Mouse (Mus musculus) intestine, postnatal 0 days (tissue): ENCODE data around the gene Gsk3b. TPM values are rescaled to one million over a fixed set of nuclear protein-coding genes. Genes with fewer than 3 reads are reported as not detected.

ENCODE experiments used
- ATAC-seq: fragments of 200-750 bp; cut with Nextera tagmentation; 2 replicates; pipeline ENCODE4 v1.8.0; 2017; ENCODE audit warnings: mild to moderate bottlenecking, moderate TSS enrichment, moderate library complexity
- H3K27ac ChIP-seq: fragments of 300-500 bp; sonication (generic); 2 replicates; pipeline ENCODE4 v1.5.1; 2014; ENCODE audit warnings: mild to moderate bottlenecking, low read depth, low read length, moderate library complexity
- H3K27me3 ChIP-seq: fragments of 300-500 bp; sonication (generic); replicated peaks from 2 replicates; pipeline ENCODE4 v1.6.1; 2014; ENCODE audit warnings: low read length, mixed read lengths; ENCODE audit not compliant: control insufficient read depth, insufficient read depth
- H3K36me3 ChIP-seq: fragments of 300-500 bp; sonication (generic); 2 replicates; pipeline ENCODE4 v1.6.1; 2014; ENCODE audit warnings: mild to moderate bottlenecking, moderate library complexity; ENCODE audit not compliant: control insufficient read depth, insufficient read depth
- H3K4me1 ChIP-seq: fragments of 300-500 bp; sonication (generic); replicated peaks from 2 replicates; pipeline ENCODE4 v1.6.1; 2014; ENCODE audit warnings: antibody characterized with exemption, low read length, mixed read lengths; ENCODE audit not compliant: control insufficient read depth, insufficient read depth
- H3K4me2 ChIP-seq: fragments of 300-500 bp; sonication (generic); replicated peaks from 2 replicates; pipeline ENCODE4 v1.6.1; 2014; ENCODE audit warnings: low read depth, mild to moderate bottlenecking, moderate library complexity
- H3K4me3 ChIP-seq: fragments of 300-500 bp; sonication (generic); 2 replicates; pipeline ENCODE4 v1.5.1; 2014; ENCODE audit warnings: low read depth, low read length
- H3K9ac ChIP-seq: fragments of 300-500 bp; sonication (generic); 2 replicates; pipeline ENCODE4 v1.6.1; 2014; ENCODE audit warnings: mild to moderate bottlenecking, low read depth, low read length
- H3K9me3 ChIP-seq: fragments of 300-500 bp; sonication (generic); 2 replicates; pipeline ENCODE4 v1.6.1; 2016; ENCODE audit warnings: mixed run types; ENCODE audit not compliant: control insufficient read depth
- CTCF ChIP-seq: sonication (generic); IDR thresholded peaks from 2 replicates; pipeline ENCODE4 v1.5.1; 2016; ENCODE audit warnings: low read depth, mild to moderate bottlenecking, control low read depth, antibody characterized with exemption, moderate library complexity
- WGBS: fragments of 180-500 bp; shearing (Covaris S2); extraction: QIAGEN DNeasy Blood & Tissue Kit; methylation state at CpG from one replicate; pipeline ENCODE4 v1.1.7; 2014; 5-methylcytosine and 5-hydroxymethylcytosine counted together
- polyA plus RNA-seq: library from polyadenylated mRNA; unstranded; fragments of >200 nt; fragmentation: Nextera tagmentation; extraction: Ambion mirVana; gene quantifications from 2 replicates; pipeline ENCODE4 v1.2.1, GENCODE M21; 2015

Gene Gsk3b
- polyA plus RNA-seq, 1 experiment from 2014 or later: 27.0 TPM

GRCm38 (mm10) chr16:38089447-38090170 is 808 bp downstream of the Gsk3b start:
- Histone ChIP-seq H3K4me1 (peaks cover 5% of the 10 kb centered on the region; the same call in 1 of the 2 replicates), H3K4me3 (peak overlapping the region; percentile 98), H3K27ac (peak overlapping the region; percentile 100), H3K36me3 (no peaks in the 10 kb centered on the region), H3K9me3 (no peaks in the 10 kb centered on the region), H3K4me2 (peak overlapping the region; percentile 76), H3K9ac (peak overlapping the region; percentile 96), H3K27me3 (no peaks in the 10 kb centered on the region)
- no peak; the same call in 1 of the 2 replicates for ATAC-seq
- TF ChIP-seq CTCF: no peak
- 0% methylated on average over 72 of the region's 76 CpGs for WGBS

GRCm38 (mm10) chr16:38090341-38091005 is 1.7 kb downstream of the Gsk3b start:
- Histone ChIP-seq H3K4me1 (peaks cover 7% of the 10 kb centered on the region; the same call in 1 of the 2 replicates), H3K9me3 (no peaks in the 10 kb centered on the region), H3K27ac (peak overlapping the region; percentile 100; the same call in 1 of the 2 replicates), H3K4me3 (peak overlapping the region; percentile 98), H3K27me3 (no peaks in the 10 kb centered on the region), H3K36me3 (no peaks in the 10 kb centered on the region), H3K4me2 (peak overlapping the region; percentile 76), H3K9ac (peak overlapping the region; percentile 96)
- ATAC-seq: no peak
- no peak for TF ChIP-seq CTCF
- under 1% methylated on average over 17 of the region's 17 CpGs for WGBS

GRCm38 (mm10) chr16:38091041-38091440 is 2.2 kb downstream of the Gsk3b start:
- Histone ChIP-seq H3K9ac (peak overlapping the region; percentile 96), H3K27me3 (no peaks in the 10 kb centered on the region), H3K4me2 (peak overlapping the region; percentile 76), H3K4me1 (peaks cover 11% of the 10 kb centered on the region; the same call in 1 of the 2 replicates), H3K27ac (no peak overlapping the region), H3K9me3 (no peaks in the 10 kb centered on the region), H3K36me3 (no peaks in the 10 kb centered on the region), H3K4me3 (peak overlapping the region; percentile 98)
- TF ChIP-seq CTCF: no peak
- no peak for ATAC-seq
- 0% methylated on average over 5 of the region's 5 CpGs for WGBS

- ATAC-seq: no peak
- no peak for TF ChIP-seq CTCF
Observed at GRCm38 (mm10) chr16:38091706-38092105, 2.9 kb downstream of the Gsk3b start.

GRCm38 (mm10) chr16:38092598-38092997 is 3.8 kb downstream of the Gsk3b start:
- Histone ChIP-seq H3K36me3 (no peaks in the 10 kb centered on the region), H3K27ac (no peak overlapping the region), H3K4me3 (peak overlapping the region; percentile 98), H3K9me3 (no peaks in the 10 kb centered on the region), H3K4me1 (peaks cover 11% of the 10 kb centered on the region; the same call in 1 of the 2 replicates), H3K9ac (no peak overlapping the region), H3K27me3 (no peaks in the 10 kb centered on the region), H3K4me2 (peak overlapping the region; percentile 76)
- WGBS: 6% methylated on average over 4 of the region's 4 CpGs
- no peak for ATAC-seq
- TF ChIP-seq CTCF: no peak

More at GRCm38 (mm10) chr16:38091706-38092105, 2.9 kb downstream of the Gsk3b start:
- Histone ChIP-seq H3K4me3 (peak overlapping the region; percentile 98), H3K27ac (no peak overlapping the region), H3K9ac (peak overlapping the region; percentile 96; the same call in 1 of the 2 replicates), H3K4me1 (peaks cover 11% of the 10 kb centered on the region; the same call in 1 of the 2 replicates), H3K36me3 (no peaks in the 10 kb centered on the region), H3K27me3 (no peaks in the 10 kb centered on the region), H3K9me3 (no peaks in the 10 kb centered on the region), H3K4me2 (peak overlapping the region; percentile 76)
- WGBS: 9% methylated on average over 5 of the region's 5 CpGs

- no peaks in the 10 kb centered on the region for H3K9me3 ChIP-seq
- WGBS: 49% methylated on average over 5 of the region's 5 CpGs
- H3K4me3 ChIP-seq: no peak overlapping the region
- H3K9ac ChIP-seq: no peak overlapping the region
- peaks cover 11% of the 10 kb centered on the region; the same call in 1 of the 2 replicates for H3K4me1 ChIP-seq
- H3K4me2 ChIP-seq: no peak overlapping the region
- ATAC-seq: no peak
- H3K27ac ChIP-seq: no peak overlapping the region
- H3K27me3 ChIP-seq: no peaks in the 10 kb centered on the region
- 0 out of 2 replicates have a peak, but pooled peaks cover 4% of the 10 kb centered on the region for H3K36me3 ChIP-seq
- no peak for TF ChIP-seq CTCF
Observed at GRCm38 (mm10) chr16:38095181-38095851, 6.5 kb downstream of the Gsk3b start.
